Mouse (Mus musculus) stomach, embryonic 14.5 days (tissue): ENCODE results near the gene Rps25. TPM values are rescaled to one million over a fixed set of nuclear protein-coding genes. Genes with fewer than 3 reads are reported as not detected.
"Not testable (repeated sequence)": the region's sequence is repeated elsewhere in the genome, so short reads cannot be mapped to it uniquely, and the experiment has no call there.

Experiments used
- ATAC-seq: fragments of 200-750 bp; cut with Nextera tagmentation; 2 replicates; pipeline ENCODE4 v1.8.0; 2017; ENCODE audit warnings: low read depth, moderate TSS enrichment; ENCODE audit not compliant: insufficient number of reproducible peaks, insufficient read depth, low FRiP score
- H3K27ac ChIP-seq: fragments of 300-500 bp; sonication (generic); 2 replicates; pipeline ENCODE4 v1.5.1; 2014; ENCODE audit warnings: mild to moderate bottlenecking, low read length, moderate library complexity, mixed read lengths
- H3K27me3 ChIP-seq: fragments of 300-500 bp; sonication (generic); 2 replicates; pipeline ENCODE4 v1.6.1; 2014; ENCODE audit warnings: low read length, control low read depth, mixed read lengths; ENCODE audit not compliant: control insufficient read depth, insufficient read depth
- H3K36me3 ChIP-seq: fragments of 300-500 bp; sonication (generic); 2 replicates; pipeline ENCODE4 v1.6.1; 2014; ENCODE audit warnings: mild to moderate bottlenecking, control low read depth, low read length, moderate library complexity, mixed read lengths; ENCODE audit not compliant: control insufficient read depth, insufficient read depth
- H3K4me1 ChIP-seq: fragments of 300-500 bp; sonication (generic); 2 replicates; pipeline ENCODE4 v1.6.1; 2014; ENCODE audit warnings: low read length, control low read depth, mixed read lengths; ENCODE audit not compliant: control insufficient read depth, insufficient read depth
- H3K4me2 ChIP-seq: fragments of 300-500 bp; sonication (generic); replicated peaks from 2 replicates; pipeline ENCODE4 v1.6.1; 2014; ENCODE audit warnings: low read depth, low read length, control low read depth
- H3K4me3 ChIP-seq: fragments of 300-500 bp; sonication (generic); 2 replicates; pipeline ENCODE4 v1.5.1; 2014; ENCODE audit warnings: low read depth, low read length, control low read depth
- H3K9ac ChIP-seq: fragments of 300-500 bp; sonication (generic); replicated peaks from 2 replicates; pipeline ENCODE4 v1.6.1; 2014; ENCODE audit warnings: low read depth, mild to moderate bottlenecking, control low read depth, low read length, moderate library complexity, mixed read lengths
- H3K9me3 ChIP-seq: fragments of 300-500 bp; sonication (generic); 2 replicates; pipeline ENCODE4 v1.6.1; 2016; ENCODE audit warnings: low read depth, low read length, control low read depth; ENCODE audit not compliant: control insufficient read depth
- WGBS: fragments of 180-500 bp; shearing (Covaris S2); extraction: QIAGEN DNeasy Blood & Tissue Kit; methylation state at CpG from one replicate; pipeline ENCODE4 v1.1.7; 2014; 5-methylcytosine and 5-hydroxymethylcytosine counted together
- polyA plus RNA-seq: library from polyadenylated mRNA; unstranded; fragments of >200 nt; fragmentation: Nextera tagmentation; extraction: Ambion mirVana; gene quantifications from 2 replicates; pipeline ENCODE4 v1.2.1, GENCODE M21; 2014

Rps25 gene
- polyA plus RNA-seq, 1 experiment from 2014 or later: 2,694 TPM

DNA sequence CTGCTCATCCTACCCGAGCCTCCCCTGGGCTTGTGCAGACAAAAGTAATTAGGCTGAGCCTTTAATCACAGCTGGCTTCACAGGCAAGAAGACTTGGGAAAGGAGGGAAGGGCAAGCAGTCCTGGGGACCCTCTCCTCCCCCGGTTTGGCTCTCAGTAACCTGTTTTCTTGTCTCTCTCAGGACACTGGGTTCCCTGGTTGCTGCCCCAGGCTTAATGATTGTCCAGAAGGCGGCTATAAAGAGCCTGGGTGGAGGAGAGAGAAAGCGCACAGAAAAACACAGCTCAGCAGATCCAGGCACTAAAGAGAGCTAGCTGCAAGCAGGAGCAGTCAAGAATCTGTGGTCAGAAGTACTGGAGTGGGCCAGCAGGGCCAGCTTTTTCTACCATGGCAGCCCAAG is 8.9 kb upstream of the Rps25 start:
- ATAC-seq: no peak
- H3K27me3 ChIP-seq: no peaks in the 10 kb centered on the region
- H3K9ac ChIP-seq: no peak overlapping the region
- no peak overlapping the region for H3K27ac ChIP-seq
- H3K36me3 ChIP-seq: peaks cover 19% of the 10 kb centered on the region
- H3K4me2 ChIP-seq: peak overlapping the region; percentile 84
- no peaks in the 10 kb centered on the region for H3K9me3 ChIP-seq
- 19% methylated on average over 4 of the region's 4 CpGs for WGBS
- peak overlapping the region; percentile 77; the same call in 1 of the 2 replicates for H3K4me3 ChIP-seq
- 0 out of 2 replicates have a peak, but pooled peaks cover 8% of the 10 kb centered on the region for H3K4me1 ChIP-seq

DNA sequence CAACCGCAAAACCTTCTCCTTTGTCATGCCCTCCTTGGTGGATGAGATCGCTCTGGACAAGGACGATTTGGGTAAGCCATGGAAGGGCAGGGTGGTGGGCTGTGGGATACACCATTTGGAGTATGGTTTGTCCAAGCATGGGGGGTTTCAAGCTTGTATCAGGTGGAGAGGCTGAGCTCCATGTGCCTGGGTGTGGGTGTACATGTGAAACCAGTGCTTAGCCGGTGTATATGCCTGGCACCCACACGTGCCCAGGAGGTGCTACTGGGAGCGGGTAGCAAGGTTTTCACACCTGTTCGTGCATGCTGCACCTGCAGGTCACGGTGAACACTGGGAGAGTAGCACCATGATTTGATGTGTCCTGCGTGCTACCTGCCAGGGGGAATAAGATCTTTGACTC is 8.4 kb upstream of the Rps25 start:
- 0 out of 2 replicates have a peak, but pooled peaks cover 8% of the 10 kb centered on the region for H3K4me1 ChIP-seq
- 78% methylated on average over 9 of the region's 9 CpGs for WGBS
- H3K9ac ChIP-seq: no peak overlapping the region

DNA sequence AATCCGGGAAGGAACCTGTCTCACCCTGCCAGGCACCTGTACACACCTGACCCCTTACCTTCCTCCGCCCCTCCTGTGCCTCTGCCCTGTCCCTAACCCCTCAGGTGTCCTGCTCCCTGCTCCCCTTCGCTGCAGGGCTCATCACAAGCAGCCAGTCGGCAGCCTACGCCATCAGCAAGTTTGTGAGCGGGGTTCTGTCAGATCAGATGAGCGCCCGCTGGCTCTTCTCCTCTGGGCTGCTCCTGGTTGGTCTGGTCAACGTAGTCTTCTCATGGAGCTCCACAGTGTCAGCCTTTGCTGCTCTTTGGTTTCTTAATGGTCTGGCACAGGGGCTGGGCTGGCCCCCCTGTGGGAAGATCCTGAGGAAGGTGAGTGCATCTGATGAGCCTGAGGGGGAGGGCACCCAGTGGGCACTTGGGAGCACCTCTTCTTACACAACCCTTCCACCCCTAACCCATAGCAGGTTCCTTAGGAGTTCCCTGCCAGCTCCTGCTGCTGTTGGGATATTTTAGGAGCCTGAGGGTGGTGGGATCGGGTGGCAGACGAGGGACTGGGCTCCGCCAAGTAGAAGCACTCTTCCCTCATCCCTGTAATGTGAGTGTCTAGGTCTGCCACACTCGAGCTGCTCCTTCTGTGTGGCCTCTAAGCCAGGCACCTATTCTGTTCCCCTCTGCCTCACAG is 7.7 kb upstream of the Rps25 start:
- Histone ChIP-seq H3K27me3 (no peaks in the 10 kb centered on the region), H3K9me3 (no peaks in the 10 kb centered on the region), H3K27ac (no peak overlapping the region), H3K36me3 (peaks cover 30% of the 10 kb centered on the region), H3K9ac (no peak overlapping the region), H3K4me2 (no peak overlapping the region), H3K4me1 (0 out of 2 replicates have a peak, but pooled peaks cover 8% of the 10 kb centered on the region), H3K4me3 (no peak overlapping the region)
- 87% methylated on average over 13 of the region's 13 CpGs for WGBS
- ATAC-seq: no peak

More for the DNA sequence above, 8.4 kb upstream of the Rps25 start:
- H3K36me3 ChIP-seq: peaks cover 24% of the 10 kb centered on the region
- no peaks in the 10 kb centered on the region for H3K9me3 ChIP-seq
- no peak overlapping the region for H3K27ac ChIP-seq
- H3K27me3 ChIP-seq: no peaks in the 10 kb centered on the region
- no peak for ATAC-seq
- no peak overlapping the region for H3K4me3 ChIP-seq
- H3K4me2 ChIP-seq: peak overlapping the region; percentile 84

DNA sequence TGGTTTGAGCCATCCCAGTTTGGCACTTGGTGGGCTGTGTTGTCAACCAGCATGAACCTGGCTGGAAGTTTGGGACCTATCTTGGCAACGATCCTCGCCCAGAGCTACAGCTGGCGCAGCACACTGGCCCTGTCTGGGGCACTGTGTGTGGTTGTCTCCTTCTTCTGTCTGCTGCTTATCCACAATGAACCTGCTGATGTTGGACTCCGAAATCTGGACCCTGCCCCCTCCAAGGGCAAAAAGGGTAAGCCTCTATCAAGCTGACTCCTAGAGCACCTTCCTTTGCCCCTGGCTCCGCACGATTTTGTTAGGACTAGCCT is 7.2 kb upstream of the Rps25 start:
- H3K4me2 ChIP-seq: no peak overlapping the region
- H3K27me3 ChIP-seq: no peaks in the 10 kb centered on the region
- no peaks in the 10 kb centered on the region for H3K9me3 ChIP-seq
- peaks cover 35% of the 10 kb centered on the region for H3K36me3 ChIP-seq
- no peak overlapping the region for H3K4me3 ChIP-seq
- 0 out of 2 replicates have a peak, but pooled peaks cover 8% of the 10 kb centered on the region for H3K4me1 ChIP-seq
- no peak for ATAC-seq
- WGBS: 82% methylated on average over 6 of the region's 6 CpGs
- no peak overlapping the region for H3K9ac ChIP-seq
- H3K27ac ChIP-seq: no peak overlapping the region

DNA sequence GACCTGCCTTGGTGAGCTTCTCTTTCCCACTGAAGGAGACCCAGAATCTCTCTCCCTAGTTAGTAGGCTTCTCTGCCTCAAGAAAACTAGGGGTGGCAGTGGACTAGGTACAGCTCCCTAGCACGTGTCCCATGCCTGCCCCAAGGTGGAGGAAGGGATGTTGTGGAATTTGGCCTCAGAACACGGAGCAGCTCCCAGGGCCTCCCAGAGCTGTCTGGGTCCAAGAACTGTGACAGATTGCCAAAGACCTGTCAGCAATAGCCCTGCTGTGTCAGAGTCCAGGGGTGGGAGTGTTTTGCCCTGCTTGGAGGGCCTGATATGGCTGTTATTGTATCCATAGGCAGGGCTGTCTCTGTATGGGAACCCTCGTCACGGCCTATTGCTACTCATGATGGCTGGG is 5.9 kb upstream of the Rps25 start:
- no peak for ATAC-seq
- Histone ChIP-seq H3K36me3 (peaks cover 42% of the 10 kb centered on the region), H3K4me1 (0 out of 2 replicates have a peak, but pooled peaks cover 7% of the 10 kb centered on the region), H3K27me3 (no peaks in the 10 kb centered on the region), H3K9ac (no peak overlapping the region), H3K4me3 (no peak overlapping the region), H3K9me3 (no peaks in the 10 kb centered on the region), H3K27ac (no peak overlapping the region), H3K4me2 (no peak overlapping the region)
- whole genome bisulfite sequencing: 73% methylated on average over 4 of the region's 4 CpGs

DNA sequence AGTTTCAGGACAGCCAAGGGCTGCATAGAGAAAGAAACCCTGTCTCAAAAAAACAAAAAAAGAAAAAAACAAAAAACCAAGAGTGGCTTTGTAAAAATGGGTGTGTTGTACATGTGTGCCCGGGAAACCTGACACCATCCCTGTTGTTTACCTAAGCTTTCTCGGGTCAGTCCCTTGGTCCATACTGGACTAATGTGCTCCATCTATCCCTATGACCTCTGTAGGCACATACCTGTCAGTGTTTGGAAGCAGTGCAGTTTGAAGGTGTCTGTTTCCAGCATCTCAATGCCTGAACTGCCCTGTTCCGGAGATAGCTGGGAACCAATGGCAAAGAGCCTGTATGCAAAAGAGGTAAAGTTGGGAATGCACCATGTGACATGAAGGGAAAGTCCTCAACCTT is 1.9 kb upstream of the Rps25 start:
- no peaks in the 10 kb centered on the region for H3K27me3 ChIP-seq
- ATAC-seq: no peak
- no peak overlapping the region for H3K4me2 ChIP-seq
- H3K36me3 ChIP-seq: peaks cover 54% of the 10 kb centered on the region
- no peak overlapping the region for H3K9ac ChIP-seq
- H3K4me1 ChIP-seq: no peaks in the 10 kb centered on the region
- H3K27ac ChIP-seq: no peak overlapping the region
- WGBS: 56% methylated on average over 3 of the region's 3 CpGs
- H3K4me3 ChIP-seq: no peak overlapping the region
- H3K9me3 ChIP-seq: no peaks in the 10 kb centered on the region

DNA sequence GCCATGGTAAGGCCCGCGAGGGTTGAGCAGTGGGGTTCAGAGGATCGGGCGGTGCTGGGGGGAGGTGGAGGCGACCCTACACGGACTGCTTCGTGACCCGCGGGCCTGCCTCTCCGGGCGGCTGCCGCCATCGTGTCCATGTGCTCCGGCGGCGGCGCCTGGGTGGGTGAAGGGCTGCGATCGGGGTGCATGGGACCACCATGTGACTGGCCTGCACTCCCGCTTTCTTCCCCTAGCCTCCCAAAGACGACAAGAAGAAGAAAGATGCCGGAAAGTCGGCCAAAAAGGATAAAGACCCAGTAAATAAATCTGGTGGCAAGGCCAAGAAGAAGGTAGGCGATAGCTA is 786 bp downstream of the Rps25 start:
- Histone ChIP-seq H3K36me3 (peaks cover 65% of the 10 kb centered on the region), H3K4me1 (no peaks in the 10 kb centered on the region), H3K9me3 (no peaks in the 10 kb centered on the region), H3K27me3 (no peaks in the 10 kb centered on the region), H3K4me3 (peak overlapping the region; percentile 77), H3K4me2 (peak overlapping the region; percentile 70), H3K9ac (peak overlapping the region; percentile 84), H3K27ac (peak overlapping the region; percentile 95)
- WGBS: under 1% methylated on average over 24 of the region's 24 CpGs
- no peak; the same call in 1 of the 2 replicates for ATAC-seq

DNA sequence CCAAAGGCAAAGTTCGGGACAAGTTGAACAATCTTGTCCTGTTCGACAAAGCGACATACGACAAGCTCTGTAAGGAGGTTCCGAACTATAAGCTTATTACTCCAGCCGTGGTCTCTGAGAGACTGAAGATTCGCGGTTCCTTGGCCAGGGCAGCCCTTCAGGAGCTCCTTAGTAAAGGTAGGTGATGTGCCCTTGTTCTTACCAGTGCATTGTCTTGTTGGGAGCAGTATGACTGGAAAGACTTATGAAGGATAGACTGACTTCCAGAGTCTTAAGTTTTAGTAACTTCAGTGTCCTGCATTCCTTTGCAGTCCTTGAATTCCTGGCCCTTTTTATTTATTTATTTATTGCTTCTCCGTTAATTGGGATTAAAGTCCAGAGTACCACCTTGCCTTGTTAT is 1.8 kb downstream of the Rps25 start:
- ATAC-seq, H3K27ac ChIP-seq, H3K27me3 ChIP-seq, H3K4me1 ChIP-seq, H3K9me3 ChIP-seq: not testable (repeated sequence)
- 85% methylated on average over 9 of the region's 9 CpGs for WGBS
- peak overlapping the region; percentile 70 for H3K4me2 ChIP-seq
- peak overlapping the region; percentile 77 for H3K4me3 ChIP-seq
- H3K9ac ChIP-seq: 0 out of 2 replicates have a peak overlapping the region, but pooled peaks have one; percentile 84
- peaks cover 63% of the 10 kb centered on the region for H3K36me3 ChIP-seq
